Mouse (Mus musculus) Muller cell, postnatal 12 days (primary cell): ENCODE results near the gene Tmem255b.
A peak's percentile ranks its signal among the peaks of the same experiment; 100 is the strongest.

ENCODE experiments used
- DNase-seq: peaks from one replicate; pipeline ENCODE4 v3.0.0-alpha.2; 2015; ENCODE audit errors: inconsistent ontology term

Tmem255b gene

GRCm38 (mm10) chr8:13434889-13435288 is at the start of gene Tmem255b:
Gene Tmem255b, plus strand, starts transcription at chr8:13435189.
- no peak for DNase-seq

GRCm38 (mm10) chr8:13386366-13386765 is 48.6 kb upstream of the Tmem255b start:
- DNase-seq = no peak

GRCm38 (mm10) chr8:13387728-13388127 is 47.3 kb upstream of the Tmem255b start:
- DNase-seq = no peak

GRCm38 (mm10) chr8:13388744-13389143 is 46.2 kb upstream of the Tmem255b start:
- DNase-seq = no peak

- DNase-seq = no peak
These were observed 41.1 kb upstream of the Tmem255b start for GRCm38 (mm10) chr8:13393869-13394268.

- DNase-seq = no peak
These were observed 38.3 kb upstream of the Tmem255b start, which contains the start of gene Atp4b for GRCm38 (mm10) chr8:13396725-13397124. Gene Atp4b, minus strand, starts transcription at chr8:13396825.

GRCm38 (mm10) chr8:13403517-13403916 is 31.5 kb upstream of the Tmem255b start:
- DNase-seq = no peak

- DNase-seq = no peak
These were observed 30.3 kb upstream of the Tmem255b start, which contains the start of gene Grk1 for GRCm38 (mm10) chr8:13404666-13405131. Gene Grk1, plus strand, starts transcription at chr8:13405081.

GRCm38 (mm10) chr8:13406011-13406410 is 29.0 kb upstream of the Tmem255b start:
- no peak for DNase-seq

GRCm38 (mm10) chr8:13411597-13411996 is 23.4 kb upstream of the Tmem255b start:
- DNase-seq = peak; percentile 52

GRCm38 (mm10) chr8:13412891-13413558 is 22.0 kb upstream of the Tmem255b start:
- DNase-seq = peak; percentile 56

- no peak for DNase-seq
These were observed 21.1 kb upstream of the Tmem255b start for GRCm38 (mm10) chr8:13413823-13414390.

- no peak for DNase-seq
These were observed 19.1 kb upstream of the Tmem255b start for GRCm38 (mm10) chr8:13415879-13416278.

- DNase-seq = no peak
These were observed 15.8 kb upstream of the Tmem255b start for GRCm38 (mm10) chr8:13419111-13419639.

GRCm38 (mm10) chr8:13420970-13421369 is 14.0 kb upstream of the Tmem255b start:
- DNase-seq = no peak

- DNase-seq = no peak
These were observed 7.6 kb upstream of the Tmem255b start for GRCm38 (mm10) chr8:13427351-13427750.

- no peak for DNase-seq
These were observed 6.8 kb upstream of the Tmem255b start for GRCm38 (mm10) chr8:13428156-13428555.

- DNase-seq = no peak
These were observed 4.6 kb upstream of the Tmem255b start for GRCm38 (mm10) chr8:13430412-13430811.

- DNase-seq = no peak
These were observed 4.1 kb upstream of the Tmem255b start for GRCm38 (mm10) chr8:13430866-13431265.

- no peak for DNase-seq
These were observed 1.9 kb upstream of the Tmem255b start for GRCm38 (mm10) chr8:13433130-13433529.

GRCm38 (mm10) chr8:13436052-13436451 is 1.1 kb downstream of the Tmem255b start:
- no peak for DNase-seq

GRCm38 (mm10) chr8:13437531-13437930 is 2.5 kb downstream of the Tmem255b start:
- DNase-seq = no peak

- no peak for DNase-seq
These were observed 7.2 kb downstream of the Tmem255b start for GRCm38 (mm10) chr8:13442152-13442551.
